Mouse (Mus musculus) brain, embryonic 18.5 days (tissue): ENCODE measurements around the gene Rtkn2.

Source experiments
- DNase-seq: peaks from one replicate; pipeline ENCODE4 v3.0.0-alpha.2; 2012; ENCODE audit warnings: low read depth, low spot score

The Rtkn2 gene

GRCm38 (mm10) chr10:68103988-68104387 lies 124.6 kb downstream of the Rtkn2 start:
- DNase-seq: no peak

GRCm38 (mm10) chr10:68104481-68104880 lies 125.1 kb downstream of the Rtkn2 start:
- no peak for DNase-seq

DNA sequence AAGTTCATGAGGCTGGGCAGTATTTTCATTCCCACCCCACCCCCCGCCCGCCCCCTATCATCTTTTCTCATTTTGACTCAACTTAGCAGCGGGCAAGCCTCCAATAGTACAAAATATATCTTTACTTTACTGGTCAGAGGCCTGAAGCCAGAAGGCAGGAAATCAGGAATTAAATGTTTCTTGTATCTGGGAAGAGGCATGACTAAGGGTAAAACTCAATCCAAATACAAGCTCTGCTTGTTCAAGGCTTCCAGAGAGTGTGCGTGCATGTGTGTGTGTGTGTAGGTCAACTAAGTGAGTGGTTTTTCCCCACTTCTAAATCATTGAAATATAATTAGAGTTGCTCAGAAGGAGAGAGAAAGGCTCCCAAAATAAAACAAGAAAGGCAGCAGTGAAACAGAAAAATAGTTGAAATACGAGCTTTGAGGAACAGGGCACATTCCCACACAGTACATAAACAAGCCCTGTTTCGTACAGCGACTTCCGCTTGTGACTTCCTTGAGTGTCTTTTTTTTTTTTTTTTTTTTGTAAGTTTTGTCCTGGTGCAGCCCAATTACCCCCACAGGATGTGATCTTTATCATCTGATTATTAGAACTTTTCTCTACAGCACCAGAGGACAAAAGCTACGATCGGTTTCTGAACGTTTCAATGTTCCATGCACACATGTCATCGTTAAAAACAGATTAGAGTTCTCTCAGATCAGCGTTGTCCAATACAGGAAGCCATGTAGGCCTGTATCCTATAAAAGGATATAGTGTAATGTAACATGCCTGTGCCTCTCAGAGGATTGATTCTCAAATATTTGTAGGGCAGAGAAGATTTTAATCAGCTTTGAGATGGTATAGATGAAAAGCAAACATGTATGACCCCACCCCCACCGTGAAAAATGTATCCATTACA lies 125.8 kb downstream of the Rtkn2 start:
- no peak for DNase-seq

GRCm38 (mm10) chr10:68106351-68106950 lies 127.1 kb downstream of the Rtkn2 start:
- no peak for DNase-seq

DNA sequence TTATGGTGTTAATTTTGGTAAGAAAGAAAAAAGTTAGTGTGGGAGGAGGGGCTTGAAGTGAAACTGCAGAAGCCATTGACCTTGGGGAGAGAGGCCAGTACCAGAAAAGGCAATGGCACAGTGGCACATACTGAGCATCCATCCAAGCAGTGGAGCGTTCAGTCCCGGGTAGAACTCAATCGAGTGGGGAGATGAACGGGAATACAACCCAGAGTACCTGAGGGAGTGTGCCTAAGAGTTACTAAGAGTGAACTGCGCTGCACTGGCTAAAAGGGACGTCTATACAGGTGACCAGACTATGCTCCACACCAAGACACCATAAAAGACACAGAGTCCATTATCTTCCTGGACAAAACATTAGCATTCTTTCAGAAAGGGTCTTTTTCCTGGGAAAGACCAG lies 128.3 kb downstream of the Rtkn2 start:
- no peak for DNase-seq
